Mouse (Mus musculus) midbrain, postnatal 0 days (tissue): ENCODE measurements around the gene Slco1a5. TPM values are rescaled to one million over a fixed set of nuclear protein-coding genes. Genes with fewer than 3 reads are reported as not detected.
"Not testable (repeated sequence)": the region's sequence is repeated elsewhere in the genome, so short reads cannot be mapped to it uniquely, and the experiment has no call there.

ENCODE experiments used
- ATAC-seq: fragments of 200-750 bp; cut with Nextera tagmentation; 2 replicates; pipeline ENCODE4 v1.8.0; 2017; ENCODE audit warnings: moderate number of reproducible peaks, mild to moderate bottlenecking, moderate TSS enrichment, moderate library complexity; ENCODE audit not compliant: low FRiP score
- DNase-seq: peaks from one replicate; pipeline ENCODE4 v3.0.0-alpha.2; 2015; ENCODE audit warnings: low spot score
- H3K27ac ChIP-seq: fragments of 300-500 bp; sonication (generic); 2 replicates; pipeline ENCODE4 v1.5.1; 2014; ENCODE audit warnings: low read depth, mild to moderate bottlenecking, low read length, mixed read lengths
- H3K27me3 ChIP-seq: fragments of 300-500 bp; sonication (generic); 2 replicates; pipeline ENCODE4 v1.6.1; 2014; ENCODE audit warnings: low read length, control low read depth, mixed read lengths; ENCODE audit not compliant: insufficient read depth
- H3K36me3 ChIP-seq: fragments of 300-500 bp; sonication (generic); 2 replicates; pipeline ENCODE4 v1.6.1; 2014; ENCODE audit warnings: low read length, control low read depth, mixed read lengths; ENCODE audit not compliant: insufficient read depth
- H3K4me1 ChIP-seq: fragments of 300-500 bp; sonication (generic); 2 replicates; pipeline ENCODE4 v1.6.1; 2014; ENCODE audit warnings: mild to moderate bottlenecking, control low read depth, antibody characterized with exemption, low read length, mixed read lengths; ENCODE audit not compliant: insufficient read depth
- H3K4me2 ChIP-seq: fragments of 300-500 bp; sonication (generic); 2 replicates; pipeline ENCODE4 v1.6.1; 2014; ENCODE audit warnings: low read depth, mild to moderate bottlenecking, low read length, mixed read lengths; ENCODE audit not compliant: poor library complexity, severe bottlenecking
- H3K4me3 ChIP-seq: fragments of 300-500 bp; sonication (generic); 2 replicates; pipeline ENCODE4 v1.5.1; 2014; ENCODE audit warnings: low read depth, mild to moderate bottlenecking, low read length, moderate library complexity
- H3K9ac ChIP-seq: fragments of 300-500 bp; sonication (generic); replicated peaks from 2 replicates; pipeline ENCODE4 v1.6.1; 2014; ENCODE audit warnings: mild to moderate bottlenecking, low read length, moderate library complexity, mixed read lengths; ENCODE audit not compliant: poor library complexity, severe bottlenecking
- H3K9me3 ChIP-seq: fragments of 300-500 bp; sonication (generic); 2 replicates; pipeline ENCODE4 v1.6.1; 2016; ENCODE audit warnings: low read length, control low read depth
- CTCF ChIP-seq: IDR thresholded peaks from 2 replicates; pipeline ENCODE4 v1.5.1; 2016; ENCODE audit warnings: antibody characterized with exemption, mild to moderate bottlenecking
- WGBS: fragments of 180-500 bp; shearing (Covaris S2); extraction: QIAGEN DNeasy Blood & Tissue Kit; methylation state at CpG from one replicate; pipeline ENCODE4 v1.1.7; 2014; 5-methylcytosine and 5-hydroxymethylcytosine counted together
- polyA plus RNA-seq: library from polyadenylated mRNA; unstranded; fragments of >200 nt; fragmentation: Nextera tagmentation; extraction: Ambion mirVana; gene quantifications from 2 replicates; pipeline ENCODE4 v1.2.1, GENCODE M21; 2015
- total RNA-seq: library from RNA; depleted of rRNA; stranded (reverse); fragments of >200 nt; gene quantifications from 2 replicates; pipeline ENCODE4 v1.2.3, GENCODE M21; 2014

Gene Slco1a5
- total and polyA plus RNA-seq, 2 experiments from 2014 or later: 0.05 to 0.51 TPM

- DNase-seq: no peak
- Histone ChIP-seq H3K36me3 (no peaks in the 10 kb centered on the region), H3K27ac (no peak overlapping the region), H3K9ac (no peak overlapping the region), H3K9me3 (no peaks in the 10 kb centered on the region), H3K27me3 (no peaks in the 10 kb centered on the region), H3K4me1 (no peaks in the 10 kb centered on the region), H3K4me3 (no peak overlapping the region), H3K4me2 (no peak overlapping the region)
- no peak for TF ChIP-seq CTCF
- no peak for ATAC-seq
These were observed 5.7 kb downstream of the Slco1a5 start for GRCm38 (mm10) chr6:142317106-142317505.

GRCm38 (mm10) chr6:142314285-142314684, 8.5 kb downstream of the Slco1a5 start:
- 85% methylated on average over 5 of the region's 5 CpGs for WGBS

GRCm38 (mm10) chr6:142305076-142305475, 17.7 kb downstream of the Slco1a5 start:
- no peak overlapping the region for H3K4me3 ChIP-seq
- no peak overlapping the region for H3K9ac ChIP-seq
- ATAC-seq: no peak
- no peaks in the 10 kb centered on the region for H3K27me3 ChIP-seq
- DNase-seq: no peak
- H3K27ac ChIP-seq: no peak overlapping the region
- H3K4me1 ChIP-seq: no peaks in the 10 kb centered on the region
- no peaks in the 10 kb centered on the region for H3K36me3 ChIP-seq
- H3K4me2 ChIP-seq: no peak overlapping the region
- H3K9me3 ChIP-seq: no peaks in the 10 kb centered on the region
- no peak for TF ChIP-seq CTCF

More at GRCm38 (mm10) chr6:142314285-142314684, 8.5 kb downstream of the Slco1a5 start:
- TF ChIP-seq CTCF: no peak
- no peak overlapping the region for H3K9ac ChIP-seq
- H3K36me3 ChIP-seq: no peaks in the 10 kb centered on the region
- no peaks in the 10 kb centered on the region for H3K4me1 ChIP-seq
- H3K27me3 ChIP-seq: no peaks in the 10 kb centered on the region
- H3K9me3 ChIP-seq: no peaks in the 10 kb centered on the region
- H3K27ac ChIP-seq: no peak overlapping the region
- H3K4me2 ChIP-seq: no peak overlapping the region
- H3K4me3 ChIP-seq: no peak overlapping the region
- no peak for ATAC-seq
- DNase-seq: no peak

GRCm38 (mm10) chr6:142298098-142298497, 24.7 kb downstream of the Slco1a5 start, which contains the start of gene Iapp:
TSS of gene Iapp (plus strand) at chr6:142298423.
- Histone ChIP-seq H3K27me3 (no peaks in the 10 kb centered on the region), H3K4me3 (no peak within 1 kb of the TSS), H3K36me3 (no peaks in the 10 kb centered on the region), H3K4me2 (no peak within 1 kb of the TSS), H3K4me1 (no peaks in the 10 kb centered on the region), H3K9me3 (no peaks in the 10 kb centered on the region), H3K27ac (no peak within 1 kb of the TSS), H3K9ac (no peak within 1 kb of the TSS)
- ATAC-seq (no peak), DNase-seq (no peak)
- 71% methylated on average over 4 of the region's 4 CpGs for WGBS
- TF ChIP-seq CTCF: no peak

GRCm38 (mm10) chr6:142289413-142290118, 33.2 kb downstream of the Slco1a5 start:
- no peak overlapping the region for H3K27ac ChIP-seq
- ATAC-seq (no peak), DNase-seq (peak; percentile 9)
- no peaks in the 10 kb centered on the region for H3K36me3 ChIP-seq
- no peak for TF ChIP-seq CTCF
- no peaks in the 10 kb centered on the region for H3K9me3 ChIP-seq
- no peak overlapping the region for H3K4me3 ChIP-seq
- no peaks in the 10 kb centered on the region for H3K27me3 ChIP-seq
- 73% methylated on average over 12 of the region's 12 CpGs for WGBS
- no peak overlapping the region for H3K4me2 ChIP-seq
- no peak overlapping the region for H3K9ac ChIP-seq
- H3K4me1 ChIP-seq: no peaks in the 10 kb centered on the region

- 3% methylated on average over 4 of the region's 4 CpGs for WGBS
- H3K27ac ChIP-seq: no peak overlapping the region
- no peaks in the 10 kb centered on the region for H3K9me3 ChIP-seq
- ATAC-seq: no peak
- DNase-seq: no peak
- H3K27me3 ChIP-seq: no peaks in the 10 kb centered on the region
- H3K4me1 ChIP-seq: no peaks in the 10 kb centered on the region
- no peaks in the 10 kb centered on the region for H3K36me3 ChIP-seq
- TF ChIP-seq CTCF: no peak
- H3K9ac ChIP-seq: no peak overlapping the region
- H3K4me2 ChIP-seq: no peak overlapping the region
- no peak overlapping the region for H3K4me3 ChIP-seq
These were observed 46.9 kb downstream of the Slco1a5 start for GRCm38 (mm10) chr6:142275721-142276442.

GRCm38 (mm10) chr6:142250738-142251307, 72.0 kb downstream of the Slco1a5 start:
- H3K9me3 ChIP-seq, ATAC-seq, H3K9ac ChIP-seq, DNase-seq, H3K27me3 ChIP-seq, H3K4me3 ChIP-seq, H3K4me2 ChIP-seq, H3K4me1 ChIP-seq, H3K36me3 ChIP-seq, H3K27ac ChIP-seq: not testable (repeated sequence)
- 94% methylated on average over 1 of the region's 1 CpGs for WGBS
